Mouse (Mus musculus) cerebellum, adult 2 months (tissue): Measurements from ENCODE around the gene Igsf21. TPM values are rescaled to one million over a fixed set of nuclear protein-coding genes. Genes with fewer than 3 reads are reported as not detected.
A peak's percentile ranks its signal among the peaks of the same experiment; 100 is the strongest.

Experiments
- DNase-seq, 2 experiments: peaks; one replicate each; pipeline ENCODE4 v3.0.0; 2021
- H3K27ac ChIP-seq: fragments of 200-500 bp; 2 replicates; pipeline ENCODE4 v1.5.1; 2012; ENCODE audit warnings: low read length, control low read depth, inconsistent platforms; ENCODE audit not compliant: insufficient read depth
- H3K27me3 ChIP-seq: fragments of 200-500 bp; 2 replicates; pipeline ENCODE4 v1.6.1; 2012; ENCODE audit warnings: inconsistent platforms, mild to moderate bottlenecking, low read length, moderate library complexity; ENCODE audit not compliant: control insufficient read depth, insufficient read depth
- H3K4me1 ChIP-seq: fragments of 200-500 bp; 2 replicates; pipeline ENCODE4 v1.6.1; 2011; ENCODE audit warnings: low read length; ENCODE audit not compliant: control insufficient read depth, insufficient read depth
- H3K4me3 ChIP-seq: fragments of 200-500 bp; replicated peaks from 2 replicates; pipeline ENCODE3; 2011; ENCODE audit warnings: mild to moderate bottlenecking, low read depth, low read length, control low read depth; ENCODE audit not compliant: insufficient read depth
- CTCF ChIP-seq: fragments of 200-500 bp; IDR thresholded peaks from 2 replicates; pipeline ENCODE4 v1.5.1; 2011; ENCODE audit warnings: low read depth, mild to moderate bottlenecking, control low read depth, low read length, moderate library complexity, borderline replicate concordance; ENCODE audit not compliant: insufficient read depth
- POLR2A ChIP-seq: fragments of 200-500 bp; IDR thresholded peaks from 2 replicates; pipeline ENCODE4 v1.6.1; 2011; ENCODE audit warnings: low read length, control low read depth, borderline replicate concordance; ENCODE audit not compliant: insufficient read depth
- WGBS: fragments of 180-500 bp; shearing (Covaris S2); methylation state at CpG from one replicate; pipeline ENCODE4 v1.1.7; 2018; 5-methylcytosine and 5-hydroxymethylcytosine counted together
- polyA plus RNA-seq: library from polyadenylated mRNA; depleted of rRNA; stranded (reverse); fragments of >200 nt; gene quantifications from 2 replicates; pipeline ENCODE4 v1.2.3, GENCODE M21; 2012

The Igsf21 gene
- polyA plus RNA-seq, 1 experiment = 55.2 TPM

DNA sequence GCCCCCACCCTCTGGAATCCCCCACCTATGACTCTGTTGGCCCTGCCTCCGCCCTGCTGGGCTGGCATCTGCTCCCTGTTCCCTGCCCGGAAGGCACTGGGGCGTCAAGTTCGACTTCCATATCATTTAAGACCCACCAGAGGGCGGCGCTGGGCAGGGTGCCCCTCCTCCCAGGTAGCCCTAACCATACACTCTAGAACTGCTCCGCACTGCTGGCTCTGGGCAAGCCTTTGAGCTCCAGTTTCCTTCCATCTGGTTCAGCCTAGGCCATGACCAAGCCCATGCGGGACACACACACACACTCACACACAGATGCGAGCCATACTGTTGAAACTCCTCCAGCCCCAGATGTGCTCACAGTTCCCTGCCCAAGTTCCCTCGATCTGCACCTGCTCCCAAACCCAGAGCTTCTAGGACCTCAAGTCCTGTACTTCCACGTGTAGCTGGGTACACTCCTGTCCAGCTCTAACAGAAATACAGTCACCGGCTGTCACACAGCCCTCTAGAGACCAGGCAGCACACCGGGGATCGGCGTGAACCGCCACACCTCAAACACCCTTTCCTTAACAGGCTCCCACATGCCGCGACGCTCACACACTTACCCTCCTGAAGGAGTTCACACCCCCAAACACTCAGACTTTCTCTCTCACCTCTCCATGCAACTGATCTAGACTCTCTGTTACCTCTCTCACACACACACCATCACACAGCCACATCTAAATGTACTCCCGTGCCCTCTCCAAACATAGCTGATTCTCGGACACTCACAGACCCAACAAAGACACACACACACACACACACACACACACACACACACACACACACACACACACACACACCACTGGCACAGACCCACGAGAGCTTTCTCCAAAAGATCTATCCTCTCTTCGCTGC, 1.1 kb downstream of the Igsf21 start:
- Histone ChIP-seq H3K27me3 (no peaks in the 10 kb centered on the region), H3K4me1 (peaks cover 26% of the 10 kb centered on the region), H3K27ac (peak overlapping the region; percentile 85), H3K4me3 (peak overlapping the region; percentile 95)
- peak; percentile 87 to 91 for DNase-seq
- WGBS = 1% methylated on average over 23 of the region's 23 CpGs
- TF ChIP-seq CTCF (peak; percentile 52; the same call in 1 of the 2 replicates), POLR2A (0 out of 2 replicates have a peak, but pooled peaks have one; percentile 26)

DNA sequence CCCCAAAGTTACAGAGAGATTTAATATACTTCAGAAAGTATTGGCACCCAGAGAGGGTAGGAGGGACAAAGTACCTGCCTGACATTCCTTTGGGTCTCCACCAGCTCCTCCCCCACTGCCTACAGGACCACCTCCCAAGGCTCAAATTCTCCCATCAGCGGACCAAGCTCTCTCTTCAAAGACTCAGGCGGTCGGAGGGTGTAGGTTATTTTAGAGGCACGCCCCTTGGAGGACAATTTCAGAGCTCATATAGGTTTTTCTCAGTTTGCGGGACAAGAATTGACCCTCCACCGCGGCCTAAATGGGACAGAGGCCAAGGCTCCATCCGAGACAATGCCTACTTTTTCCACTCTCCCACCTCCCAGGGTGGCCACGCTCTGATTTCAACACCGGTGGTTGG, 1.7 kb downstream of the Igsf21 start:
- DNase-seq = no peak
- Histone ChIP-seq H3K27ac (peak overlapping the region; percentile 67), H3K4me3 (peak overlapping the region; percentile 95), H3K27me3 (no peaks in the 10 kb centered on the region), H3K4me1 (peaks cover 26% of the 10 kb centered on the region)
- 1% methylated on average over 10 of the region's 10 CpGs for WGBS
- TF ChIP-seq POLR2A (no peak), CTCF (no peak)

DNA sequence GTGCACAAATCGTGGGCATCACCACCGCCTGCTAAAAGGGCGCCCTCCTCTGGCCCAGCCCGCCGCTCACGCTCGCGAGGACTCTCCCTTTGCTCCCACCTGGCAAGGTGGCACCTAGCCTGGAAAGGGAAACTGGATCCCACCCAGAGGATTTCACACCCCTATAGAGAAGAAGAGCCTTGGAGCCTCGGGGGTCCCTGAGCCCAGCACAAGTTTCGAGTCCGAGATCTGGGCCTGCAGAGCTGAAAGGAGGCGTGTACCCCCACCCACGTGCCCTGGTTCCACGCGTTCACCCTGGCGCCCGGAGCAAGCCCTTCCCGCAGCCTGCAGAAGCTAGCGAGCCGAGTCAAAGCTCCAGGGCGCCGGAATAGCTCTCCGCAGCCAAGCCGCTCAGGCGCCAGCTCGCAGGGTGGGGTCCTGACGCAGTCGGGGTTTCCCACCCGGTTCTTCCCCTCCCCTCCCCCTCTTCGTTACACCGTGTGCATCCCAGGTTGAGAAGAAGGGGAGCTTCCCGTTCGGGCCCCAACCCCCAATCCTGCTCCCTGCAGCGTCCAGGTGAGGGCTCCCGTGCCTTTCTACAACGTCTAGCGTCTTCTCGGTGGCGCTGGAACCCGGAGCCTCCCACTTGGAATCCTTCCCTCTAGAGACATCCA, 2.3 kb downstream of the Igsf21 start:
- Histone ChIP-seq H3K4me1 (peaks cover 26% of the 10 kb centered on the region), H3K27ac (peak overlapping the region; percentile 67), H3K27me3 (no peaks in the 10 kb centered on the region), H3K4me3 (peak overlapping the region; percentile 95)
- DNase-seq = peak; percentile 78 to 83
- WGBS = 1% methylated on average over 40 of the region's 40 CpGs
- no peak for TF ChIP-seq POLR2A
- TF ChIP-seq CTCF = peak; percentile 73

DNA sequence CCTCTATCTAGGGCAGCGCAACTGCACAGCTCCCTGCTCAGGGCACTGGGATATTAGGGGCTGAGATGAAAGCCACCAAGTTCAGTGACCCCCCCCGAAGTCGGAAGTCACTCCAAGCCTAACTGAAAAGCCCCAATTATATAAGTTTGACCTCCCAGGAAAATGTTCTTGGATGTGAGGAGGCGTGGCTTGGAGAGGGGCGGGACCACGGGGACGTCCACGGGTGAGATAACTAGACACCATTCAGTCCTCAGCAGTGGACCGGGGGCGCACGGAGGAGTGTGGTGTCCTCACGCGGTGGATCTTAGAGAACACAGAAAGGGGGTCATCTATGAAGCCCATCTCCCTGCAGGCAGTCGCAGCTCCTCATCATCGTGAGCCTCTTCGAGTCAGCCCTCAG, 3.4 kb downstream of the Igsf21 start:
- Histone ChIP-seq H3K27me3 (no peaks in the 10 kb centered on the region), H3K4me1 (peaks cover 23% of the 10 kb centered on the region), H3K4me3 (no peak overlapping the region), H3K27ac (no peak overlapping the region)
- 42% methylated on average over 16 of the region's 16 CpGs for WGBS
- no peak for TF ChIP-seq POLR2A
- TF ChIP-seq CTCF = no peak
- DNase-seq = no peak

DNA sequence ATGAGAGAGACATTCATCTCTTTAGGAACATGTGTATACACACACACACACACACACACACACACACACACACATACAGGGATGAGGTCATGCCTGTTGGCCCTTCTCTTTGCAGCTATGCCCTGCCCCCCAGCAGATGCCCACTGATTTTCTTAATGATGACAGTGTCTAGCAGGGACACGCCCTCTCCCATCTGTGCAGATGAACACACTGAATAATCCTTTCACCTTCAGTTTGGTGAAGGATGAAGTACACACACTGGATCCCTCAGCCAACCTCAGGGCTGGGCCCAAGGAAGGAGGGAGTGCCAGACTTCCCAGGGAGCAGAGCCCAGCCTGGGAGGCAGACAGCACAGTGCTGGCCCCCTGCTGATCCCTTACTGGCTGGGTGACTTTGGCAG, 4.3 kb downstream of the Igsf21 start:
- Histone ChIP-seq H3K27me3 (no peaks in the 10 kb centered on the region), H3K27ac (no peak overlapping the region), H3K4me1 (peaks cover 26% of the 10 kb centered on the region), H3K4me3 (no peak overlapping the region)
- no peak for DNase-seq
- 43% methylated on average over 1 of the region's 1 CpGs for WGBS
- TF ChIP-seq POLR2A (no peak), CTCF (no peak)

DNA sequence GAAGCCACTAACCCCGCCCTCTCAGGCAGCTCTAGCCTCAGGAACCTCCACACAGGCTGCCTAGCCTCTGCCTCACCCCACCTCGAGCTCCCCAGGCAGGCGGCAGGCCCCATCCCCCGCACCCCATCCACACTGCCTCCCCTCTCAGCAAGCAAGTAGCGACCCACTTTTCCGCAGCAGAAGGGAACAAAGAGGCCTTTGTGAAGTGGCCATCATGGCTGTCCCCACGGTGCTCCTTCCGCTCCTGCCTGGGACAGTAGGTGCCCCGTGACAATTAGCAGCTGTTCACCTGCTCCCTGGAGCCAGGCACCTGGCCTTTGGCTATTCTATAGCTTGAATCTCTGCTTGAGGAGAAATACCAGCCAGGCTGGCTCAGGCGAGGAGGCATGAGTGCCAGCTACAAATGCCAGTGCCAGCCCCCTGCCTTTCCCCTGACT, 9.3 kb downstream of the Igsf21 start:
- DNase-seq = peak; percentile 61 to 68

DNA sequence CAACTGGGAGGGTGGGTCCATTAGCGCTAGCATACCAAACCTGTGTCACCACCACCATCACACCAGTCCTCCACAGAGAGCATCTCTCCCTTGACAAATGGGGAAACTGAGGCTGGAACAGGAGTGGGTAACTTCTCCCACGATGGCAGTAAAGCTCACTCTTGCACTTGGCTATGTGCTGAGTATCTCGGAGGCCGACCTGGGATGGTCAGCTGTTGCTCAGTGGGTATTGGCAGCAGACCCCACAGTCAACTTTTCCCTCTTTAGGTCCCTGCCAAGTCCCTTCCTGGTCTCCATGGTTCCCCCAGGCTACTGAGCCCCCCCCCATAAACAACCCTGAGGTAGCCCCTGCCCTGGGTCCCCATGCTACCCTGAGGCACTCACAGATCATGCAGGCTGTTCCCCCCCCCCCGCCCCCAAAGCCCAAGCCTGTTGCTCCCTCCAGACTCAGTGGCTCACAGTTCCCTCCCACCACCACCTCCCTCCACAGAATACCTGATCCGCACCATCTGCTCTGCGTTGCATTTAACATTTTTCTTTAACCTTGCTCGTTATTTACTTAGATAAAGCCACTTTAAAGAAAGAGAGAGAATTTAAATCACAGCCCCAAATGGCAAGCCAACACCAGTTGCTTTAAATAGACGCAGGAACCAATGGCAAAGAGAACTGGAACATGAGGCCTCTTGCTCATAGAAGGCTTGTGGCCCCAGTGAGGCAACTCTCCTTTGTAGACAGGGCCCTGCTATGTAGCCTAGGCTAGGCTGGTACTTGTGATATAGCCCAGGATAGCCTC, 11.0 kb downstream of the Igsf21 start:
- no peak for TF ChIP-seq CTCF
- no peak for TF ChIP-seq POLR2A
- 17% methylated on average over 9 of the region's 9 CpGs for WGBS
- DNase-seq = no peak
- Histone ChIP-seq H3K27me3 (no peaks in the 10 kb centered on the region), H3K4me1 (peaks cover 52% of the 10 kb centered on the region), H3K4me3 (no peak overlapping the region), H3K27ac (no peak overlapping the region)

More for the DNA sequence above, 9.3 kb downstream of the Igsf21 start:
- Histone ChIP-seq H3K4me3 (no peak overlapping the region), H3K27ac (peak overlapping the region; percentile 51), H3K4me1 (peaks cover 55% of the 10 kb centered on the region), H3K27me3 (no peaks in the 10 kb centered on the region)
- TF ChIP-seq POLR2A = no peak
- TF ChIP-seq CTCF = no peak
- WGBS = 12% methylated on average over 10 of the region's 10 CpGs
